Mouse (Mus musculus) inflammation-experienced regulatory T-cells, adult 6 months (primary cell): ENCODE data around the gene Phlda2. TPM values are rescaled to one million over a fixed set of nuclear protein-coding genes. Genes with fewer than 3 reads are reported as not detected.
A peak's percentile ranks its signal among the peaks of the same experiment; 100 is the strongest.
"Not testable (repeated sequence)": the region's sequence is repeated elsewhere in the genome, so short reads cannot be mapped to it uniquely, and the experiment has no call there.

ENCODE experiments used
- ATAC-seq: one replicate; pipeline ENCODE4 v1.8.0; 2017
- polyA plus RNA-seq, 3 experiments: library from polyadenylated mRNA; unstranded; fragments of 100-300 nt; shearing (Covaris generic); gene quantifications; one replicate each; pipeline ENCODE4 v1.2.1; 2017

Phlda2 gene
- not detected for polyA plus RNA-seq

DNA sequence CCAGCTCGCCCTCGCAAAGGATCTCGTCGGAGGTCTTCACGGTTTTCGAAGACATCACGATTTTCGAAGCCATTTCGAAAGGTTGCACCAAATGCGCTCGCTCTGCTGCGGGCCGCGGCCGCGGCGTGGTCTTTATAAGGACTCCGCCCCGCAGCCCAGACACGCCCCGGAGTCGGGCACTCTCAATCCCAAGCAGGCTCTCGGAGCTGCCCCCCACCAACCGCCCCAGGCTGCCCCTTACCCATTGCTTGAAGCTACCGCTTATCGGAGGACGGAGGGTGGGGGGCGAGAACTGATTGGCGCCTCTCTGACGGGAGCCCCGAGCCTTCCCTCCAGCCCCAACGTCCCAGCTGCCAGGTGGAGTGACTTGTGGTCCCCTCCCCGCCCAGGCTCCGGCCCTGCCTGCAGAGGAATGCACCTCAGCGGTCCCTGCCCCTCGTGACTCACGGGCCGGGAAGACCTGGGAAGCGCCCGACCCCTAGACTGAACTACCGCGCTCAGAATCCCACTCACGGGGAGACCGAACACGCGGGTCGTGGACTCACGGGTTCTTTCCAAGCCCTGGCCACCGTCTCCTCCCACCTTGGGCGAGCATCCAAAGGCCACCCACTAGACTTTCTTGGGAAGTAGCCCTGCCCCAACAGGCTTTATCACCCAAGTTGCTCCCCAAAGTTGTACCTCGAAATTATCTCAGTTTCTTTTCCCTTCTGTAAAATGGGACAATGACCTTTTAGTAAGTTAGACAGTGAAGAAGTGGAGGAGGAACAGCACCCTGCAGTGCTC, at the start of gene Phlda2:
Gene Phlda2, minus strand, starts transcription at position 733 of the 783 bp plus-strand sequence.
- peak; percentile 14 for ATAC-seq

GRCm38 (mm10) chr7:143549588-143550220, 46.8 kb upstream of the Phlda2 start:
- ATAC-seq = no peak

- peak; percentile 91 for ATAC-seq
Measured at GRCm38 (mm10) chr7:143548976-143549457, 46.1 kb upstream of the Phlda2 start, which contains the start of gene Nap1l4. TSS of gene Nap1l4 (minus strand) at chr7:143549106.

DNA sequence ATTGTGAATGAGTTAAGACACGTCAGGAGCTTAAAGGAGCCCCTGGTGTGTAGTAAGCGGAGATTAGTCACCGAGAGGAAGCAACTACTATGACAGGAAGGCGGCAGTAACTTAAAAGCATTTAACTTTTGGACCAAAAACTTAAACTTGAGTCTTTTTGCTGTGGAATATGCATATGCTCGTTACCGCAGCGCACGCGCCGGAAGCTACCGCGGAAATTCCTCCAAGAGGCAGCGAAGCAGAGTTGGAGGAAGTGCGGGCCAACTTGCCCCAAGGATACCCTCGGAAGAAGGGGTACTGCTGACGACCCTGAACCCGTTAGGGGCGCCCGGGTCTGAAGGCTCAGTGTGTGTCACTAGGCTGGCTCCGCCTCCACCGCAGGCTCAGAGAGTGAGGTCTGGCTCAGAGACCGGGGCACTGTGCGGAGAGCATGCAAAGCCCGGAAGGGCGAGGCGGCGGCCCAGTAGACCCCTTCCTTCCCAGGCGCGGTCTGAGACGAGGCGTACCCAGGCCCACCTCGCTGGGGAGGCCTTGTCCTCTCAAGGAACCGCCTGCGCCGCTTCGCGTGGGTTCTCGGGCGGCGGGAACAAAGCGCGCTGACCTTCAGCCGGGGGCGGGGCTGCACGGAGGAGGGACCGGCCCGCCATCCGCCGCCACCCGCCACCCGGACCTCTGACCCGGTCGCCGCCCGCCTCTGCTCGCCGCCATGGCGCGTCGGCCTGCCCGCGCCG, 45.4 kb upstream of the Phlda2 start:
- ATAC-seq = peak; percentile 54

- no peak for ATAC-seq
Measured at GRCm38 (mm10) chr7:143546554-143546953, 43.6 kb upstream of the Phlda2 start.

DNA sequence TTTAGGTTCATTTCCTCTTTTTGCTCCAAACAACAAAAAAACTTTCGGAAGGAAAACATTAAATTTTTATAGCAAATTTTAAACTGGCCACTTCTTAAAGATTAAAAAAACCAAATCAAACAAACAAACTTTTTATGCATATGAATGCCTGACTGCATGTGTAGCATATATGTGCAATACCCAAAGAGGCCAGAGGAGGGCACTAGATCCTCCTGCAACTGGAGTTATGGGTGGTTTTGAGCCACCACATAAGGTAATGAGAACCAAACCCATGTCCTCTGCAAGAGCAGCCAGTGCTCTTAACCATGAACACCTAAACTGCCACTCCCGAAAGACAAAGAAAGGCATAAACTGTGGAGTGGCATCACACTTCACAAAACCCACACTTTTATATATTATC, 41.4 kb upstream of the Phlda2 start:
- no peak for ATAC-seq

GRCm38 (mm10) chr7:143538671-143539070, 35.7 kb upstream of the Phlda2 start:
- no peak for ATAC-seq

DNA sequence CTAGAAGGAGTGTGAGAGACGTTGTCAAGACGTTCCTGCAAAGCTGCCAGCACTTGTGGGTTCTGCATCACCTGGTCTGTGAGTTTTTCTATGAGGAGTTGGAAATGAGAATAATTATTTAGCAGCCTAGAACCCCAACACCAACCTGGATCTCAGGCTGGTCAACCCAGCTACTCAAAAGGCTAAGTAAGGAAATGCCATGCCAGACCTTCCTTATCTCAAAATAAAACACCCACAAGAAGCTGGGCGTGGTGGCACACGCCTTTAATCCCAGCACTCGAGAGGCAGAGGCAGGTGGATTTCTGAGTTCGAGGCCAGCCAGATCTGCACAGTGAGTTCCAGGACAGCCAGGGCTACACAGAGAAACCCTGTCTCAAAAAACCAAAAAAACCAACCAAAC, 35.3 kb upstream of the Phlda2 start:
- ATAC-seq = not testable (repeated sequence)

DNA sequence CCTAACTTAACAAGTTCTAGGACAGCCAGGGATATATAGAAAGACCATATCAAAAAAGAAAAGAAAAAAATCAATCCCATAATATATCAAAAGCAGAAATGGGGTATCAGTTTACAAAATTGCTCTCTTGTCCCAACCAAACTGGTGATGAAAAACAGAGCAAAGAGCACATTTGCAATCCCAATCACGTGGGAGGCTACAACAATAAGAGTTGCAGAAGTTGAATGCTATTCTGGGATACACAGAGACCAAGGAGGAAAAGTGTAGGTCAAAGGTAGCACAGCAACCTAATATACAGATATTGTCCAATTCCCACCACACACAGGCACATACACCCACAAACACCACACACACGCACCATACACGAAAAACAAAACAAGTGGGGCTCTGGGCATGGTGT, 33.3 kb upstream of the Phlda2 start:
- no peak for ATAC-seq

DNA sequence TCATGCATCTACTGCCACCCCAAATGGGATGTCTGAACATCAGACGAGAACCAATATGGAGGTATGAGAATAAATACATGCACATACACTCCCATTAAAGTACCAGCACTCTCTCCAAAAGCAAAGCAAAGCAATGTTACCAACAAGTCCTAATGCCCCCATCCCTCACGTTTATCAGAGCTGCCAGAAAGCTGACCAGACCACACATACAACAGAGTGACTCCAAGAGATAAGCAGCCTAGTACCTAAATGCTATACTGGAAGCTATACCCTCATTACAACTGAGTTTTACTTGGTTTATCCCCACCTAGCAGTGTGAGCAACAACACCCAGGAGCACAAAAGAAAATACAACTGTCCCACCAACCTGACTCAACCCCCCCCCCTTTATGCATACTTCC, 30.3 kb upstream of the Phlda2 start:
- no peak for ATAC-seq

GRCm38 (mm10) chr7:143532410-143532809, 29.5 kb upstream of the Phlda2 start:
- ATAC-seq = no peak

GRCm38 (mm10) chr7:143519333-143519732, 16.4 kb upstream of the Phlda2 start:
- ATAC-seq = no peak

GRCm38 (mm10) chr7:143514416-143514768, 11.4 kb upstream of the Phlda2 start:
- no peak for ATAC-seq

DNA sequence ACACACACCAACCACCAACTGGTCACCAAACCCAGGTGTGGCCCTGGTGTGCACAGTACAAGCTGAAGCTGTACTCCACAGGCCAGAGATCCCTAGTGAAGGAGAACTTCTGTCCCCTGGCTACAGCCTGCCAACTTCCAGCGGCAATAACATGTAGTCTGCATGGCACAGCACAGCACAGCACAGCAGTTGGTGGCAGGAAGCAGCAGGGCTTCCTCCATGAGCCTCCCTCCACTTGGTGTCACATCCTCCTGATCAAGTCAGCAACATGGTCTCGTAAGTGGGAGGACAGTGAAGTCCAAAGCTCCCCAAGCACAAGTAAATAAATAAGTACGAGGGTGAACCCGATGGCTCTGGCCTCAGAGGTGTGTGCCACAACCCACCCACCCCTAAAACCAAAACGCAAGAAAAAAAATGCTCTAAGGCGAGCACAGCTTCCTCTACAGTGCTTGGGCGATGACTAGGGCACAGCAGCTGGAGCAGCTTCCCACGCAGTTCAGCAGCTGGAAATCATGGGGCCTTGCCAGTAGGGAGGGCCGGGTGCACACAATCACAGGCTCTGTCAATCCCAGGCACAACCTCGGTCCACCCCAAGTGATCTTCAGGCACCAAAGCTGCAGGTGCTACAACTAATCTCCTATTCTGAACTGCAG, 10.9 kb upstream of the Phlda2 start:
- ATAC-seq = no peak

- no peak for ATAC-seq
Measured at GRCm38 (mm10) chr7:143511335-143511712, 8.4 kb upstream of the Phlda2 start.

- no peak for ATAC-seq
Measured at GRCm38 (mm10) chr7:143510593-143511334, 7.8 kb upstream of the Phlda2 start.

GRCm38 (mm10) chr7:143509566-143509965, 6.6 kb upstream of the Phlda2 start:
- ATAC-seq = no peak

- no peak for ATAC-seq
Measured at GRCm38 (mm10) chr7:143506675-143507074, 3.7 kb upstream of the Phlda2 start.

- ATAC-seq = no peak
Measured at GRCm38 (mm10) chr7:143506271-143506670, 3.3 kb upstream of the Phlda2 start.

DNA sequence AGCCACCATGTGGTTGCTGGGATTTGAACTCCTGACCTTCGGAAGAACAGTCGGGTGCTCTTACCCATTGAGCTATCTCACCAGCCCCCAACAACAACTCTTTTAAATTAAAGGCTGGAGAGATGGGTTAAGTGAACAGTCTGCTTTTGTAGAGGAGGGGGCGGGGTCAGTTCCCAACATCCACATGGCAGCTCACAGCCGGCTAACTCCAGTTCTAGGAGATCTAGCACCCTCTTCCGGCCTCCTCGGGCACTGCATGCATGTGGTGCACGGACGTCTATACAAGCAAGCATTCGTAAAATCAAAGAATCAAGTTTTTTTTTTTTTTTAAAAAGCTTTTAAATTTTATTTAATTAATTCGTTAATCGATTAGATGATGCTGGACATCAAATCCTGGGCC, 2.9 kb upstream of the Phlda2 start:
- ATAC-seq = no peak

DNA sequence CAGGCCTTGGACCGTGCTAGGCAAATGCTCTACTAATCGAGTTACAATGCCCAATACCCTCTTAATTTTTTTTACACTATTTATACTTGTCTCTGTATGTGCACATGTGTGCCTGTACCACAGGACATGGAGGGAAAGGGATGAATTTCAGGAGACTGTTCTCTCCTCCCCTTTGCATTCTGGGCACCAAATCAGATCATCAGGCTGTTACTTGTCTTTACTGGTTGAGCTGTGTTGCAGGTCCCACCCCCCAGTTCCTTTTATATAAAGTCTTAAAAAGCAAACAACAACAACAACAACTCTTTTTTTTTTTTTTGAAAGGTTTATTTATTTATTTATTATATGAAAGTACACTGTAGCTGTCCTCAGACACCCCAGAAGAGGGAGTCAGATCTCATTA, 2.5 kb upstream of the Phlda2 start:
- no peak for ATAC-seq

GRCm38 (mm10) chr7:143503926-143504325, 976 bp upstream of the Phlda2 start:
- no peak for ATAC-seq
